Mouse (Mus musculus) neutrophil, adult 5-6 weeks (primary cell): ENCODE measurements around the gene H2-Eb2. TPM values are rescaled to one million over a fixed set of nuclear protein-coding genes. Genes with fewer than 3 reads are reported as not detected.

Source experiments
- ATAC-seq: fragments of 151-379, 151-347 bp; 2 replicates; pipeline ENCODE4 v1.8.0; 2017; ENCODE audit warnings: mild to moderate bottlenecking, moderate TSS enrichment; ENCODE audit not compliant: insufficient number of reproducible peaks, poor library complexity, low FRiP score, severe bottlenecking; ENCODE audit errors: extremely low read depth
- total RNA-seq: library from RNA; stranded (forward); fragments of 200-1000 nt; gene quantifications from 2 replicates; pipeline ENCODE4 v1.2.3, GENCODE M21; 2017

H2-Eb2 gene
- 52.6 and 54.0 TPM in 2 replicates for total RNA-seq

DNA sequence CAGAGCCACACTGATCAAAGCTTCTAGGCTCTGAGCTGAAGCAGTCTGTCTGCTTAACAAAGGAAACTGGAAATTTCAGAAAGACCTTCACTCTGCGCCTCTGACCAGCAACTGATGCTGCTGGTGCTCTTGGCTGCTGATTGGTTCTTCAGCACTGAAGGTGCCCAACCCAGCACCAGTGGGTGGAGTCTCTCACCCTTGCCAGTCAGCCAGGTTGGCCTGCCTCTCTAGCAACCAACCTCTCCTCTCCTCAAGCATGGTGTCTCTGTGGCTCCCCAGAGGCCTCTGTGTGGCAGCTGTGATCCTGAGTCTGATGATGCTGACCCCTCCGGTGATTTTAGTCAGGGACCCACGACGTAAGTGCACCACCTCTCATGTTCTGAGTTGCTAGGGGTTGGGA, at the start of gene H2-Eb2:
H2-Eb2 (plus strand) TSS at position 230 of the 400 bp plus-strand sequence.
- peak; percentile 91 for ATAC-seq

DNA sequence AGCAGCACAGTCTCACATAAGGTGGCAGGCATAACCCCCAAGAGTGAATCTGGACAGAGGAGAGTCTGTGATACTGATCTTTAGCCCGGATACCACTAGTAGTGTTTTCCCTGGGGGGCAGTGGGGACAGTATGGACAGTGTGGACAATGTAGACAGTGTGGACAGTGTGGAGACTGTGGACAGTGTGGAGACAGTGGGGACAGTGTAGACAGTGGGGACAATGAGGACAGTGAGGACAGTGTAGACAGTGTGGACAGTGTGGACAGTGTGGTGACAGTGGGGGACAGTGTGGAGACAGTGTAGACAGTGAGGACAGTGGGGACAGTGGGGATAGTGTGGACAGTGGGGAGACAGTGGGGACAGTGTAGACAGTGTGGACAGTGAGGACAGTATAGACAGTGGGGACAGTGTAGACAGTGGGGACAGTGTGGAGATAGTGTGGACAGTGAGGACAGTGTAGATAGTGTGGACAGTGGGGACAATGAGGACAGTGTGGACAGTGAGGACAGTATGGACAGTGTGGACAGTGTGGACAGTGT, 44.9 kb upstream of the H2-Eb2 start:
- ATAC-seq: peak; percentile 3; the same call in 1 of the 2 replicates

- no peak for ATAC-seq
These were observed 43.6 kb upstream of the H2-Eb2 start for GRCm38 (mm10) chr17:34281836-34282235.

DNA sequence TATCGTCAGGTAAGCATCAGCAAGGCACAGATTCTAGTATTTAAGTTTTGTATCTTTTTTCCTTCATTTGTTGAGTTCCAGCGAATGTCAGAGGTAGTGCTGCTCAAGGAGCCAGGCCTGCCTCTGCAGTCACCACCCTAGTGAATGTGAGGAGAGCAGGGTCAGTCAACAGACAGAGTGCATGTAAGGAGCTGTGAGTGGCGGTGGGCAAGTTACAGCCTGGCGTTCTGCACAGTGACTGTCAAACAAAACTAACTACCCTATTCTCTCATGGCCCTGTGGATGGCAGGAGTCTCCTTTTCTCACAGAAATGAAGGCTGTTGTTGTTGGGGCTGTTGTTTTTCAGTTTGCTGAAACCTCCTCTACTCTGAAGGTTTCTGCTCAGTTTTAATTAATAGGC, 40.1 kb upstream of the H2-Eb2 start:
- no peak for ATAC-seq

GRCm38 (mm10) chr17:34285848-34286247, 39.6 kb upstream of the H2-Eb2 start:
- peak; percentile 33; the same call in 1 of the 2 replicates for ATAC-seq

DNA sequence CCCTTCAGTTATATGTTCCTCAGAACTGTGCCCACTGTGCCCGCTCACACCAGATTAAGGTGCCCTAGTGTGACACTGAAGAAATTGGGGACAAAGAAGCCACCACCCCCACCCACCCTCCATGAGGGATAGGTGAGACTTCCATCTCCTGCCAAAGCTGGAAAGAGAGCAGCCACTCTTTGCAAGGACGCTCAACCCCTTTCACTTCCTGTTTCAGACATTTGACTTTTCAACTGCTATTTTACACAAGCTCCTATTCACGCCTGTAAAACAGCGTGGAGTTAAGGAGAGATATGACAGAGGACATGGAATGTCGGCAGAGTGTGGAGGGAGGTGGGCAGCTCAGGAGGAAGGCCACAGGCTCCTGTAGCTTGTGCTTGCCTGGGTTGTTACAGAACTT, 39.0 kb upstream of the H2-Eb2 start:
- no peak for ATAC-seq

GRCm38 (mm10) chr17:34286999-34287398, 38.5 kb upstream of the H2-Eb2 start:
- ATAC-seq: no peak

GRCm38 (mm10) chr17:34287648-34288047, 37.8 kb upstream of the H2-Eb2 start, which contains the start of gene H2-Aa:
Gene H2-Aa, minus strand, starts transcription at chr17:34287823.
- peak; percentile 69 for ATAC-seq

DNA sequence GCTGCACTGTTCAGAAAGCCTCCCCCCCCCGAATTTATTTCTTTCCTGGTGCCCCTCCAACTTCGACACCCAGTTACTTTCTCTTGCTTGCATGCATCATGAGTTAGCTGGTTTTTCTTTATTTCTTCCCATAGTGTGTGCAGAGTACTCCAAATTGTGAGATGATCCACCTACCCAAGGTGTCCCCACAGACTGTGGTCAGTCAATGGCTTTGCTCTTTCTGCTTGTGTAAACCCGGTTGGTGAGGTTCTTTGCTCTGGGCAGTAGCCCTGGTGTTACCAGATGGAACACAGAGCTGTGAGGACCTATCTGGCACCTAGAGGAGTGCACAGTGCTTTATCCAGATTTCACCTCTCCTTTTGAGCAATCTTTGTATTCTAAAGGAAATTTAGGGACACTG, 37.3 kb upstream of the H2-Eb2 start:
- no peak for ATAC-seq

- ATAC-seq: peak; percentile 55
These were observed 33.9 kb upstream of the H2-Eb2 start for GRCm38 (mm10) chr17:34291609-34292008.

GRCm38 (mm10) chr17:34292570-34292969, 32.9 kb upstream of the H2-Eb2 start:
- ATAC-seq: no peak

DNA sequence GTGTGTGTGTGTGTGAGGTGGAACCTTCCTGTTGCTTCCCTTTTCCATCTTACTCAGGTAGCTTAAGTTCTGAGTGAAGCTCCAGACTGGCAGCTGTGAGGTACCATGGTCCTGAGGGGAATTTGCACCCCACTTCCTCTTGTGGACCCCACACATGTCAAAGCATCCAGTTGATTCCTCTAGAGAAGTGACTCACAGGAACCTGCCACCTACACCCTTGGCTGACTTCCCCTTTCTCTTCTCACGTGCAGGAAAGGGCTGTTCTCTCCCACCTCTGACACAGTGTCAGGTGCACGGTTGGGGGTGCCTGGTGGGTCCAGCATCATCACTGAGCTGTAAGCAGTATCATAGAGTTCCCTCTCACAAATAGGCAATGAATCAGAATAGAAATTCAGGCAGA, 31.9 kb upstream of the H2-Eb2 start:
- peak; percentile 68 for ATAC-seq

GRCm38 (mm10) chr17:34294249-34294648, 31.2 kb upstream of the H2-Eb2 start:
- no peak for ATAC-seq

DNA sequence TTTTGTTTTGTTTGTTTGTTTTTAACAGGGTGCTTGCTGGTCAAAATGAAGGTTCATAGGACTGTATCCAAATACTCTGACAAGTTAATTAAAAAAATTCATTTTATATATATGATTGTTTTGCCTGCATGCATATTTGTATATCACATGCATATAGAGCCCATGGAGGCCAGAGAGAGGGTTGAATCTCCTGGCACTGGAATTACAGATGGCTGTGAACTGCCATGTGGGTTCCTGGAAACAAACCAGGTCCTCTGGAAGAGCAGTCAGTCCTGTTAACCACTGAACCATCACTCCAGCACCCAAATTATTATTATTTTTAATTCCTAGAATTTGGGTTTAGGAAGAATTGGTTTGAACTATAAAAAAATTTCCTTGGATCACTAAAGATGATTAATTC, 30.2 kb upstream of the H2-Eb2 start:
- no peak for ATAC-seq

GRCm38 (mm10) chr17:34295891-34296794, 29.3 kb upstream of the H2-Eb2 start:
- ATAC-seq: peak; percentile 42

- peak; percentile 48 for ATAC-seq
These were observed 26.1 kb upstream of the H2-Eb2 start for GRCm38 (mm10) chr17:34299356-34299755.

DNA sequence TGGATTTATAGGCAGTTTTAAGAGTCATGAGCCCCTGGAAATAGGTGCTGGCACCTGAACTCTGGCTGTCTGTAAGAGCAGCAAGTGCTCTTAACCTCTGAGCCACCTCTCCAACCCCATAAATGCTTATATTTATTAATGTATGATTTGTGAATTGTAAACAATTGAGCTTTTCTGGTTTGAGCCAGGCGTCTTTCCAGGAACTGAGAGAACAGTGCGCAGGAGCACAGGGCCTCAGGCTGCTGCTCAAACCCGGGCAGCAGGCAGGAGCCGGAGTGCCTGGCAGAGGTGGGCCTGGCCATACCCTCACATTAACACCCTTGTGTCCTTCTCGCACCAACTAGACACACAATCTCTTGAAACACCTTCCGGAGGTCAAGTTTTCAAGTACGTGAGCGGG, 25.4 kb upstream of the H2-Eb2 start:
- no peak for ATAC-seq

DNA sequence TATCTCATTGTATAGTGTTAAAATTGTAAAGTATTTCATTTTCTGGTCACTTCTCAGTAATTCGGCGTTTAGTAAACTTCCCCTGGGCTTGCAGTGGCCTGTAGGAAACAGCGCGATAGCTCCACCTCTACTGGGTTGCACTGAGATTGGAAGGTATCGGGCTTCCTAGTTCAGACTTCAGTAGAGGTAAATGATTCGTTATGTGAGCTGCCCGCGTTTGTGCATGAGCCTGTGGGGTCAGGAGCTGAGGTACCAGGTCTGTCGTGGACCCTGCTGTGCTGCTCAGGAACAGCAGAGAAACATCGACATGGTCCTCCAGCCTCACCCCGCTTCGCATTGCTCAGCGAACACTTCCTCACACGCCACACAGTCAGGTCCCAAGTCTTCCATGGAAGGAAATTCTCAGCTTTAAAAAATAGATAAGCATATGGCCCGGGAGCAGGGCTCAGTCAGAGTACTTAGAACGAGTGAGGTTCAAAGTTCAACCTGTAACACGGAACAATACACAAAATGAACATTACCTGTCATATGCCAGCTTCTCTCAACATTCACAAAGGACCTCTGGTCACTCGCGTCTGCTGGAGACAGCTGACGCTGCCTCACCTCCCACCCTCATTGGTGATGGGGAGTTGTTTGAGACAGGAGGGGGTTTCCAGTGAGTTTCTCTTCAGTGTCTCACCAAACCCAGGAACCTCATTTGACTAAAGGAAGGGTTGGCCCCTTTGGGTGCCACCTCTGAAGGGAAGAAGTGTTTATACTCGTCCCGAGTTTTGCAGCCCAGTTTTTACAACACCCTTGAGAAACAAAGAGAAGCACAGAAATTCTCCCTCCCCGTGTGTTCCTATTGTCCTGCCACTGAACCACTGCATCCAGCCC, 24.5 kb upstream of the H2-Eb2 start:
- peak; percentile 64 for ATAC-seq

DNA sequence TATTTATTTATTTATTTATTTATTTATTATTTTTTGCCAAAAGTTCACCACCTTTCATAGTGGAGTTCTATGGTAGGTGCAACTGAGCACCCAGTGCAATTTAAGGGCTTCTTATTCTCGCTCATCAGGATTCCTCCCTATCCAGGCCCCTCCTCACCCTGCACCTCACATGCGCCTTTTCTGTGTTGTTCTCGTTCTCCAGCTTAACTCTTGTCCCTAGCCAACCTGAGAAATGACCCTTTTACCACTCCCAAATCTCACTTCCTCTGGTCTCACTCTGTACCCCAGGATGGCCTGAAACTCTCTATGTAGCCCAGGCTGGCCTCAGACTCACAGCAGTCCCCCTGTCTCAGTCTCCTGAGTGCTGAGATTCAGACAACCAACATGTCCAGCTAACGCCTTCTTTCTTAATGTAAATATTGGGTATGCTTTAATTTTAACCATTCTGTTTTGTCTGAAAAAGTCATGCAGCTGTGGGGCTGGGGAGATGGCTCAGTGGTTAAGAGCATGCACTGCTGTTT, 23.7 kb upstream of the H2-Eb2 start:
- no peak for ATAC-seq
